Mouse (Mus musculus): ENCODE data around the gene Vmn1r218.
"Not testable (repeated sequence)": the region's sequence is repeated elsewhere in the genome, so short reads cannot be mapped to it uniquely, and the experiment has no call there.

- TF ChIP-seq CTCF (IDR thresholded peaks at IDR 0.05; ENCODE audit: control insufficient read depth, insufficient read depth, insufficient replicate concordance, low read depth, low read length); POLR2A (IDR thresholded peaks at IDR 0.05; ENCODE audit: control insufficient read depth, low read depth, low read length): not testable (repeated sequence)
These were observed 14.8 kb upstream of the Vmn1r218 start, which contains the start of gene Vmn1r217 for GRCm38 (mm10) chr13:23118126-23118525.

Data from testis, adult 2 months (tissue).